Mouse (Mus musculus) testis, postnatal 14 days (tissue): ENCODE results near the gene Mfsd4a.

Source experiments
- DNase-seq: peaks from one replicate; pipeline ENCODE4 v3.0.0; 2021; ENCODE audit warnings: low spot score

The Mfsd4a gene

GRCm38 (mm10) chr1:132016691-132017090 lies 51.2 kb downstream of the Mfsd4a start:
- DNase-seq = no peak

DNA sequence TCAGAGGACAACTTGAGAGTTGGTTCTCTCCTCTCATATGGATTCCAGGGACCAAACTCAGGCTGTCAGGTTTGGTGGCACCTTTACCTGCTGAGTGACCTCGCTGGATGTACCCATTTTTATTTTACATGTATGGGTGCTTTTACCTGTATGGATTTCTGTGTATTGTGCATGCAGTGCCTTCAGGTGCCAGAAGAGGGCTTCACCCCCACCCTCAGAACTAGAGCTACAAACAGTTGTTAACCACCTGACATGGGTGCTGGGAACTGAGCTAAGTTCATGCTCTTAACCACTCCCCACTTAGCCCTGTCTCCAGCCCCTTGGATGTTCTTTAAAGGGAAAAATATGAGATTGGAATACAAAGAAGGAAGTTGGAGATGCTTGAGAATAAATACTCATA lies 53.1 kb downstream of the Mfsd4a start:
- no peak for DNase-seq

DNA sequence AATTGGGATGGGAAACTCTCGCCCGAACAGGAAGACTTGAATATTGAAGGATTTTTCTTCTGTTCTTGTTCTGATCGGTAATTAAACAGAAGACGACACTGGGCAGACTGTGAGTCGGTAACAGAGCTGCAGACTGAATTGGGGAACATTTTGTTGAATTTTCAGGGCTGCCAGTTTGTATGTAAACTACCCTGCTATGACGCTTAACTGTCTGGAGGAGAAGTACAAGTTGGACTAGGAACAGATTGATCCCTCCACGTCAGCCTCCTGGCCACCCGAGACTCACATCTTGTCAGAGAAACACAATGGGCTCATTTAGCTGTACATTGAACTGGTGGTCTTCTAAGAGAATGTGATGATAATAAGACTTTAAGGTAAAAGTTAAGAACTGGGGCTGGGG lies 55.0 kb downstream of the Mfsd4a start:
- no peak for DNase-seq

- no peak for DNase-seq
Observed at GRCm38 (mm10) chr1:132011785-132012184, 56.1 kb downstream of the Mfsd4a start.

GRCm38 (mm10) chr1:132010632-132011501 lies 57.0 kb downstream of the Mfsd4a start:
- DNase-seq = no peak

DNA sequence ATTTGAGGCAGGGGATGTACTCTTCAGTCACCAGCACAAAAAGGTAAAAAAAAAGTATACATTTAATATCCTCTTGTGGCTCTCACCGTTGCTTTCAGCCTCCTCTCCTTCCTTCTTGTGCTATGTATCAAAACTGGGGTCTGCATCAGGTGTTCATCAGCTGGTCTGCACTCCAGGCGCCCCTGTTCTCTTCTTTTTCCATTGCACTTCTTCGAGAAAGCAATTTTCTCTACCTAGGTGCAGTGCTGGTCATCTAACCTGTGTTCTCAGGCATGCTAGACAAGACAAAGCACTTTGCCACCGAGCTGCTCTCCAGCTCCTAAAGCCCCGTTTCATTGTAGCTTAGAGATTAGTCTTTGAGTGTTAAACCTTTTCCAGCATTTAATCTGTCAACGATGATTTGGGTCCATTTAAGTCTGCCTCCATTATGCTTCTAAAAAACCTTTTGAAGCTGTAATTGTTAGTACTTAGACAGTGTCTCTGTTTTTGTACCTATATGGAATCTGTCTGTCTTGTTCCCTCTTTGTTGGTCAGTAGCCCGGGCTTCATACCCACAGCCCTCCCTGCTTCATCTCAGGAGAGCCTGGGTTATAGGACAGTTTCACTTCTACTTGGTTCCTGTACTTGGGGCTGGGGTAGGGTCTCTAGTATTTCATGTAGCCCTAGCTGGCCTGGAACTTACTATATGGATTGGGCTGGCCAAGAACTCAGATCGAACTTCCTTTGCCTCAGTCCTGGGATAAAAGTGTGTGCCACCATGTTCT lies 58.8 kb downstream of the Mfsd4a start:
- DNase-seq = no peak

DNA sequence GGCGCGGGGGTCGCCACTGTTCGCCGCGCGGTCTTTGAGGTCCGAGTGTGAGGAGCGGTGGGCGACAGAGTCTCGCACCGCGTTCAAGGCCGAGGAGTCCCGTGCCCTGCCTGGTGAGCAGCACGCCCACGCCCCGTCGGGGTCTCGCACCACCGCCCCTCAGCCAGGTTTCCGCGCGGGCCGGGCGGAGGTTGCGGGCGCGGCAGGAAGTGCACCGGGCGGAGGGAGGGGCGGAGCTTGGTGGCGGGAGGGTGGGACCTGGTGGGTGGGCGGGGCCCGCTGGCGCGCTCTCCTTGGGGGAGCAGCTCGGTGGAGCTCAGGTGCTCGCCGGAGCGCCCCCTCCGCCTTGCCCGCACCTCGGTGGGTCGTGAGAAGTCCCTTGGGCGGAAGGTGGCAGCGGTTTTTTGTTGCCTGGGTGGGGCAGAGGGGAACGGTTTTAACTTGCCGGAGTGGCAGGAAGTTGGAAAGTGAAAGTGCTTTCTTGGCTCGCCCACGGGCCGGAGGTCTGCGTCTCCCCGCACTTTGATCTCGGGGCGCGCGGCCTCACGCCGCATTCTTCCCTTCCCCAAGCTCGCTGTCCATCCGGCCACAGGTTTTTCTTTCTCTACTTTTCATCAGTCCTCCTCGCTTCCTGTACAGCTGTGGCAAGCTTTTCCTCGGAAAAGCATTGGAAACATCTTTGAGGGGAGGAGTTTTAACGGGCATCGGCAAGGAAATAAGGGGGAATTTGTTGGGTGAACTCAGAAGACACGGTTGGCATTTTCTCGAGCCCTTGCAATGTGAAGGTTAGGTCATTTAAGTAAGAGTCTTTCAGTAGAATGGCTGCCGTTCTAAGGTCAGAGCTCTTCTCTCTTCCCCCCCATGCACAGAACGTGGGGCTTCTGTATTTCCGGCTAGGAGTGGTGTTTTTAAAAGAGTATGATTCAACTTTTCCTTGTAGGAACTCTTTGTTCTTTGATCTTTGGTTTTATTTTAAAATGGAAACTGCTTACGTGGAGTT lies 59.7 kb downstream of the Mfsd4a start:
- peak; percentile 89 for DNase-seq

DNA sequence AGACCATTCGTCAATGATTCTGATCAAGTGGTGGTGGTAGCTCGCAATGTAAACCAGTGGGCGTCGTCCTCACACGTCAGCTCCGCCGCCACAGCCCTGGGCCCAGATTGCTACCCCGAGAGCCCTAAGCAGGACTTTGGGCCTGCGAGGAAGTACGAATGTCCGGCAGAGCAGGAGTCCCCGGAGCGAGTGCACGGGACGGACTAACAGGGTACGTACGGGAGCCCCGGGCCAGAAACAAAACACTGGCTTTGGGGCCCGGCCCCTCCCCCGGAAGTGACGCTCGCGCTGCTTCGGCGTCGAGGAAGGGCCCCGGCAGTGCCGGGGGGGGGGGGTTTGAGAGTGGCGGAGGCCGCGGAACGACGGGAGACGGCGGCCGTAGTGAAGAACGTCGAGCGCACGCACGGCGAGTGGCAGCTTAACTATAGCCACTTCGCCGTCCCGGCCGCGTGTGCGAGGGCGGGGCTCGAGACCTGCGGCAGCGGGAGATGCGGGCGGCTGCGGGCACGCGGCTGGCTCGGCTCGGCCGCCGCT lies 60.5 kb downstream of the Mfsd4a start, which contains the start of gene Elk4:
TSS of gene Elk4 (plus strand) at position 326 of the 534 bp plus-strand sequence.
- peak; percentile 90 for DNase-seq

DNA sequence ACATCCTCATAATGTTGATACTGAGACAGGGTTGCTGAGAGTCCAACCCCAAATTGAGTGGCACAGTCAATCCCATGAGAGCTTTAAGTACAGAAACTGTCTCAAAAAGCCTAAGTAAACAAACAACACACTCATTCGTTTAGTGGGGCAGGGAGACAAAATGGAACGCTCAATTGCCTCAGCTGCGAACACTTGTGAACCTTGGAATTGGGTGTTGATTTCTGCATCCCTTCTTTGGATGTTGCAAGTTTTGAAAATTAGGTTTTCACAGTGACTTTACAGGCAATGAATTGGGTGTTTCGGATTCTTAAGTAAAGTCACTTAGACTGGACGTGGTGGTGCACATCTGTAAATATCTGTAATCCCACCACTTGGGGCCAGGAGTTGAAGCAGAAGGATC lies 61.1 kb downstream of the Mfsd4a start:
- no peak for DNase-seq

- no peak for DNase-seq
Observed at GRCm38 (mm10) chr1:132006046-132006445, 61.8 kb downstream of the Mfsd4a start.

GRCm38 (mm10) chr1:132005466-132005865 lies 62.4 kb downstream of the Mfsd4a start:
- no peak for DNase-seq

GRCm38 (mm10) chr1:132004574-132005180 lies 63.2 kb downstream of the Mfsd4a start:
- no peak for DNase-seq

GRCm38 (mm10) chr1:132003817-132004216 lies 64.0 kb downstream of the Mfsd4a start:
- no peak for DNase-seq

GRCm38 (mm10) chr1:132003111-132003510 lies 64.8 kb downstream of the Mfsd4a start:
- DNase-seq = no peak

GRCm38 (mm10) chr1:132001880-132002330 lies 66.0 kb downstream of the Mfsd4a start:
- no peak for DNase-seq

- no peak for DNase-seq
Observed at GRCm38 (mm10) chr1:132000506-132000905, 67.4 kb downstream of the Mfsd4a start.

DNA sequence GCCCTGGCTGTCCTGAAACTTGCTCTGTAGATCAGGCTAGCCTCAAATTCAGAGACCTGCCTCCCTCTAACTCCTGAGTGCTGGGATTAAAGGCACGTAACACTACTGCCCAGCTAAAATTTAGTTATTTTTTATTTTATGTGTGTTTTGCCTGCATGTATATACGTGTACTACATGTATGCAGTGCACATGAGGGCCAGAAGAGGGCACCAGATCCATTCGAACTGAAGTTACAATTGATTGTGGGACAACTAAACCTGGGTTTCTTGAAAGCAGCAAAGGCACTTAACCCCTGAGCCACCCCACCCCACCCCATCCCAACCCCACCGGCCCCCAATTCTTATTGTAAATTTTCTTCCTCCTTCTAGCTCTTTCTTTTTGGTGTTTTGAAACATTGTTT lies 72.8 kb downstream of the Mfsd4a start:
- DNase-seq = no peak

GRCm38 (mm10) chr1:131993169-131994040 lies 74.5 kb downstream of the Mfsd4a start:
- peak; percentile 55 for DNase-seq

GRCm38 (mm10) chr1:131992561-131993001 lies 75.3 kb downstream of the Mfsd4a start:
- DNase-seq = no peak
